Mouse (Mus musculus): ENCODE measurements around the gene Tulp2. TPM values are rescaled to one million over a fixed set of nuclear protein-coding genes. Genes with fewer than 3 reads are reported as not detected.

The Tulp2 gene
- polyA plus RNA-seq, 1 experiment from 2014 or later: 1.1 TPM

GRCm38 (mm10) chr7:45498427-45498826, 16.8 kb downstream of the Tulp2 start:
- 97% methylated on average over 6 of the region's 6 CpGs for WGBS

GRCm38 (mm10) chr7:45507583-45507982, 25.9 kb downstream of the Tulp2 start:
- H3K9me3 ChIP-seq (replicated peaks; ENCODE audit: low read length): no peaks in the 10 kb centered on the region
- WGBS: 82% methylated on average over 6 of the region's 6 CpGs
- H3K4me2 ChIP-seq (ENCODE audit: low read length): no peak overlapping the region

More at GRCm38 (mm10) chr7:45498427-45498826, 16.8 kb downstream of the Tulp2 start:
- ATAC-seq (replicated peaks; ENCODE audit: low FRiP score, low read depth): no peak
- TF ChIP-seq CTCF (IDR thresholded peaks at IDR 0.05; ENCODE audit: low read depth): no peak
- Histone ChIP-seq H3K9ac (ENCODE audit: low read depth, low read length) (no peak overlapping the region), H3K27ac (no peak overlapping the region), H3K36me3 (ENCODE audit: insufficient read depth, low read length) (peaks cover 73% of the 10 kb centered on the region), H3K4me3 (replicated peaks; ENCODE audit: low read depth, low read length) (no peak overlapping the region), H3K4me2 (ENCODE audit: low read length) (no peak overlapping the region), H3K4me1 (replicated peaks; ENCODE audit: insufficient read depth, low read length) (no peaks in the 10 kb centered on the region), H3K27me3 (ENCODE audit: insufficient read depth, low read length) (no peaks in the 10 kb centered on the region), H3K9me3 (replicated peaks; ENCODE audit: low read length) (no peaks in the 10 kb centered on the region)
- DNase-seq (ENCODE audit: low spot score): no peak

GRCm38 (mm10) chr7:45508561-45508960, 26.9 kb downstream of the Tulp2 start:
- H3K27me3 ChIP-seq (ENCODE audit: insufficient read depth, low read length): no peaks in the 10 kb centered on the region
- TF ChIP-seq CTCF (IDR thresholded peaks at IDR 0.05; ENCODE audit: low read depth): no peak
- H3K4me3 ChIP-seq (replicated peaks; ENCODE audit: low read depth, low read length): 0 out of 2 replicates have a peak overlapping the region, but pooled peaks have one; percentile 69
- 40% methylated on average over 6 of the region's 6 CpGs for WGBS
- H3K9ac ChIP-seq (ENCODE audit: low read depth, low read length): peak overlapping the region; percentile 75; the same call in 1 of the 2 replicates
- H3K36me3 ChIP-seq (ENCODE audit: insufficient read depth, low read length): no peaks in the 10 kb centered on the region
- H3K9me3 ChIP-seq (replicated peaks; ENCODE audit: low read length): no peaks in the 10 kb centered on the region
- H3K4me2 ChIP-seq (ENCODE audit: low read length): peak overlapping the region; percentile 79
- H3K27ac ChIP-seq: no peak overlapping the region
- DNase-seq (ENCODE audit: low spot score) (no peak), ATAC-seq (replicated peaks; ENCODE audit: low FRiP score, low read depth) (no peak)
- peaks cover 14% of the 10 kb centered on the region for H3K4me1 ChIP-seq (replicated peaks; ENCODE audit: insufficient read depth, low read length)

More at GRCm38 (mm10) chr7:45507583-45507982, 25.9 kb downstream of the Tulp2 start:
- ATAC-seq (replicated peaks; ENCODE audit: low FRiP score, low read depth) (no peak), DNase-seq (ENCODE audit: low spot score) (no peak)
- H3K9ac ChIP-seq (ENCODE audit: low read depth, low read length): no peak overlapping the region
- no peak overlapping the region for H3K27ac ChIP-seq
- TF ChIP-seq CTCF (IDR thresholded peaks at IDR 0.05; ENCODE audit: low read depth): no peak
- H3K27me3 ChIP-seq (ENCODE audit: insufficient read depth, low read length): no peaks in the 10 kb centered on the region
- H3K4me1 ChIP-seq (replicated peaks; ENCODE audit: insufficient read depth, low read length): peaks cover 14% of the 10 kb centered on the region
- no peak overlapping the region for H3K4me3 ChIP-seq (replicated peaks; ENCODE audit: low read depth, low read length)
- 0 out of 2 replicates have a peak, but pooled peaks cover 4% of the 10 kb centered on the region for H3K36me3 ChIP-seq (ENCODE audit: insufficient read depth, low read length)

- Histone ChIP-seq H3K36me3 (ENCODE audit: insufficient read depth, low read length) (no peaks in the 10 kb centered on the region), H3K4me3 (replicated peaks; ENCODE audit: low read depth, low read length) (peak overlapping the region; percentile 69), H3K27ac (peak overlapping the region; percentile 92), H3K9ac (ENCODE audit: low read depth, low read length) (peak overlapping the region; percentile 75), H3K4me1 (replicated peaks; ENCODE audit: insufficient read depth, low read length) (peaks cover 14% of the 10 kb centered on the region), H3K4me2 (ENCODE audit: low read length) (peak overlapping the region; percentile 79), H3K27me3 (ENCODE audit: insufficient read depth, low read length) (no peaks in the 10 kb centered on the region), H3K9me3 (replicated peaks; ENCODE audit: low read length) (no peaks in the 10 kb centered on the region)
- 0 out of 2 replicates have a peak, but pooled peaks have one; percentile 3 for ATAC-seq (replicated peaks; ENCODE audit: low FRiP score, low read depth)
- WGBS: 14% methylated on average over 19 of the region's 19 CpGs
- no peak for DNase-seq (ENCODE audit: low spot score)
- no peak for TF ChIP-seq CTCF (IDR thresholded peaks at IDR 0.05; ENCODE audit: low read depth)
These were observed 27.7 kb downstream of the Tulp2 start for GRCm38 (mm10) chr7:45509181-45509882.

GRCm38 (mm10) chr7:45509912-45510787, 28.5 kb downstream of the Tulp2 start, which contains the start of gene Nucb1:
Gene Nucb1, minus strand, starts transcription at chr7:45510406.
- Histone ChIP-seq H3K27me3 (ENCODE audit: insufficient read depth, low read length) (no peaks in the 10 kb centered on the region), H3K4me3 (replicated peaks; ENCODE audit: low read depth, low read length) (peak within 1 kb of the TSS; percentile 69), H3K36me3 (ENCODE audit: insufficient read depth, low read length) (no peaks in the 10 kb centered on the region), H3K27ac (peak within 1 kb of the TSS; percentile 92), H3K4me1 (replicated peaks; ENCODE audit: insufficient read depth, low read length) (peaks cover 14% of the 10 kb centered on the region), H3K9ac (ENCODE audit: low read depth, low read length) (peak within 1 kb of the TSS; percentile 75), H3K9me3 (replicated peaks; ENCODE audit: low read length) (no peaks in the 10 kb centered on the region), H3K4me2 (ENCODE audit: low read length) (peak within 1 kb of the TSS; percentile 79)
- DNase-seq (ENCODE audit: low spot score) (peak; percentile 99), ATAC-seq (replicated peaks; ENCODE audit: low FRiP score, low read depth) (peak; percentile 88)
- TF ChIP-seq CTCF (IDR thresholded peaks at IDR 0.05; ENCODE audit: low read depth): no peak
- WGBS: under 1% methylated on average over 44 of the region's 44 CpGs

- WGBS: 78% methylated on average over 7 of the region's 7 CpGs
- no peak overlapping the region for H3K27ac ChIP-seq
These were observed 32.7 kb downstream of the Tulp2 start for GRCm38 (mm10) chr7:45514411-45514810.

More at GRCm38 (mm10) chr7:45514411-45514810, 32.7 kb downstream of the Tulp2 start:
- no peak for ATAC-seq (replicated peaks; ENCODE audit: low FRiP score, low read depth)
- Histone ChIP-seq H3K36me3 (ENCODE audit: insufficient read depth, low read length) (no peaks in the 10 kb centered on the region), H3K9me3 (replicated peaks; ENCODE audit: low read length) (no peaks in the 10 kb centered on the region), H3K27me3 (ENCODE audit: insufficient read depth, low read length) (no peaks in the 10 kb centered on the region), H3K9ac (ENCODE audit: low read depth, low read length) (no peak overlapping the region), H3K4me3 (replicated peaks; ENCODE audit: low read depth, low read length) (no peak overlapping the region), H3K4me1 (replicated peaks; ENCODE audit: insufficient read depth, low read length) (peaks cover 4% of the 10 kb centered on the region; the same call in 1 of the 2 replicates), H3K4me2 (ENCODE audit: low read length) (no peak overlapping the region)
- TF ChIP-seq CTCF (IDR thresholded peaks at IDR 0.05; ENCODE audit: low read depth): no peak
- no peak for DNase-seq (ENCODE audit: low spot score)
